Mouse (Mus musculus) kidney, adult 2 months (tissue): ENCODE results near the gene Btbd19. TPM values are rescaled to one million over a fixed set of nuclear protein-coding genes. Genes with fewer than 3 reads are reported as not detected.
A peak's percentile ranks its signal among the peaks of the same experiment; 100 is the strongest.

Source experiments
- DNase-seq: peaks from one replicate; pipeline ENCODE4 v3.0.0; 2021
- H3K27ac ChIP-seq: fragments of 200-500 bp; 2 replicates; pipeline ENCODE4 v1.5.1; 2012; ENCODE audit warnings: low read depth, low read length, control low read depth, inconsistent platforms; ENCODE audit not compliant: insufficient read depth
- H3K27me3 ChIP-seq: fragments of 200-500 bp; replicated peaks from 2 replicates; pipeline ENCODE4 v1.6.1; 2012; ENCODE audit warnings: mild to moderate bottlenecking, moderate library complexity, low read length, inconsistent platforms; ENCODE audit not compliant: control insufficient read depth, insufficient read depth
- H3K36me3 ChIP-seq: fragments of 200-500 bp; 2 replicates; pipeline ENCODE4 v1.6.1; 2012; ENCODE audit warnings: mild to moderate bottlenecking, moderate library complexity, low read length, inconsistent platforms; ENCODE audit not compliant: control insufficient read depth, insufficient read depth
- H3K4me1 ChIP-seq: fragments of 200-500 bp; 2 replicates; pipeline ENCODE4 v1.6.1; 2011; ENCODE audit warnings: low read length; ENCODE audit not compliant: control insufficient read depth, insufficient read depth
- H3K4me3 ChIP-seq: fragments of 200-500 bp; 2 replicates; pipeline ENCODE4 v1.5.1; 2011; ENCODE audit warnings: mild to moderate bottlenecking, low read depth, low read length, control low read depth; ENCODE audit not compliant: insufficient read depth
- CTCF ChIP-seq: fragments of 200-500 bp; conservative IDR thresholded peaks from 2 replicates; pipeline ENCODE4 v1.5.1; 2011; ENCODE audit warnings: low read depth, mild to moderate bottlenecking, control low read depth, low read length, moderate library complexity, mixed read lengths; ENCODE audit not compliant: insufficient read depth, insufficient read length
- POLR2A ChIP-seq: fragments of 200-500 bp; IDR thresholded peaks from one replicate; pipeline ENCODE4 v1.6.1; 2011; ENCODE audit warnings: low read depth, low read length, control low read depth
- WGBS: fragments of 180-500 bp; shearing (Covaris S2); methylation state at CpG from one replicate; pipeline ENCODE4 v1.1.7; 2018; 5-methylcytosine and 5-hydroxymethylcytosine counted together
- polyA plus RNA-seq: library from polyadenylated mRNA; depleted of rRNA; stranded (reverse); fragments of >200 nt; gene quantifications from 2 replicates; pipeline ENCODE4 v1.2.3, GENCODE M21; 2012

The Btbd19 gene
- polyA plus RNA-seq, 1 experiment: 4.6 TPM

DNA sequence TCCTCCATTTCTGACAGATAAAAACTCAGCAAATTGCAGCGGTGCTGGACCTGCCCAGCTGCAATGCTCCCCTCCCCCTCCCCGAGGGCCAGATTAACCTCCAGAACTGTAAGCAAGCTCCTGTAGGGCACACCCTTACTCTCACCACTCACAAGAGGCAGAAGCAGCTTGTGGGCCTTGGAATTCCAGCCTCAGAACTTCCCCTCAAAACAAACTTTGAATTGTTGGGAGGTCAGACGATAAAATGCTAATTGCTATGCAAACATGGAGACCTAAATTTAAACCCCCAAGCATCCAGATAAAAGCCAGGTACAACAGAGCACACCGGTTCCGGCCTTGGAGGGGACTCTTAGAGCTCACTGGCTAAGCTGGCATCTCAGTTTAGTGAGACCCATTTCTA, 27.2 kb upstream of the Btbd19 start:
- WGBS: 67% methylated on average over 5 of the region's 5 CpGs
- DNase-seq: no peak
- H3K36me3 ChIP-seq: peaks cover 8% of the 10 kb centered on the region; the same call in 1 of the 2 replicates
- no peaks in the 10 kb centered on the region for H3K4me1 ChIP-seq
- no peak overlapping the region for H3K27ac ChIP-seq
- H3K4me3 ChIP-seq: no peak overlapping the region
- no peaks in the 10 kb centered on the region for H3K27me3 ChIP-seq
- TF ChIP-seq POLR2A (no peak), CTCF (no peak)

DNA sequence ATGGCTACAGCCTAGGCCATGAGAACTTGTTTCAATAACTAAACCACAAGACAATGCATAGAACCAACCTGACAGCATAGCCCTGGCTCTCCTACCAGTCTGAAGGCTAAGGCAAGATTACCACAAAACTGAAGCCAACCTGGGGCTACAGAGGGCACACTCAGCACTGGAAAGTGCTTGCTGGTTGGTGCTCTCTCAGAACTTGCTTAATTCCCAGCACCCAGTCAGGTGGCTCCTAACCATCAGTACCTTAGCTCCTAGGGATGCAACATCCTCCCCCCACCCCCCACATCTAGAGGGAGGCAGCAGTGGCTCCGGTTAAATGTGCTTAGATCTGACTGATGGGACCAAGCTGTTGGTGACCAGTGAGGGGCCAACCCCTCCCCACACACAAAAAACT, 25.9 kb upstream of the Btbd19 start:
- TF ChIP-seq POLR2A (no peak), CTCF (no peak)
- Histone ChIP-seq H3K4me3 (no peak overlapping the region), H3K36me3 (peaks cover 8% of the 10 kb centered on the region; the same call in 1 of the 2 replicates), H3K27ac (no peak overlapping the region), H3K27me3 (no peaks in the 10 kb centered on the region), H3K4me1 (no peaks in the 10 kb centered on the region)
- no peak for DNase-seq
- WGBS: 61% methylated on average over 1 of the region's 1 CpGs

DNA sequence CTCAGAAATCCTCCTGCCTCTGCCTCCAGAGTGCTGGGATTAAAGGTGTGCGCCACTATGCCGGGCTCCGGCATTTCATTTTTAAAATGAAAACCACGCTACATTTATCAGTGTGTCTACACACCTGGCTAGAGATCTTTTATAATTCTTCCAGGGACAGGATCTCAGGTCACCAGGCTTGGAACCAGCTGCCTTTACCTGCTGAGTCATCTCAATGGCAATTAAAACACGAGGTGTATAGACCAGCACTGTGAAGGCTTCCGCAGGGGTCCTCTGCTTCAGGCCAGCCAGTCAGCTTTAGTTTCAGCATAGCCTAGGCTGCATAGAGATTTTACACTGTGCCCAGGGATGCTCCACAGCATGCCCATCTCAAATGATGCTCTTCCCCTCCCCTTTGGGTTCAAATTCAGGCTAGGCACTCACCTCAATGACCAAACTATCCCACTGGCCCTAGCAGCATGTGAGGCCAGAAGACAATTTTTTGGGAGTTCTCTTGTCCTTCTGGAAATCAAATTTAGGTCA, 24.7 kb upstream of the Btbd19 start:
- TF ChIP-seq POLR2A: no peak
- TF ChIP-seq CTCF: no peak
- H3K4me3 ChIP-seq: no peak overlapping the region
- no peak for DNase-seq
- 91% methylated on average over 6 of the region's 6 CpGs for WGBS
- H3K4me1 ChIP-seq: no peaks in the 10 kb centered on the region
- H3K27ac ChIP-seq: no peak overlapping the region
- H3K27me3 ChIP-seq: no peaks in the 10 kb centered on the region
- H3K36me3 ChIP-seq: peaks cover 8% of the 10 kb centered on the region; the same call in 1 of the 2 replicates

DNA sequence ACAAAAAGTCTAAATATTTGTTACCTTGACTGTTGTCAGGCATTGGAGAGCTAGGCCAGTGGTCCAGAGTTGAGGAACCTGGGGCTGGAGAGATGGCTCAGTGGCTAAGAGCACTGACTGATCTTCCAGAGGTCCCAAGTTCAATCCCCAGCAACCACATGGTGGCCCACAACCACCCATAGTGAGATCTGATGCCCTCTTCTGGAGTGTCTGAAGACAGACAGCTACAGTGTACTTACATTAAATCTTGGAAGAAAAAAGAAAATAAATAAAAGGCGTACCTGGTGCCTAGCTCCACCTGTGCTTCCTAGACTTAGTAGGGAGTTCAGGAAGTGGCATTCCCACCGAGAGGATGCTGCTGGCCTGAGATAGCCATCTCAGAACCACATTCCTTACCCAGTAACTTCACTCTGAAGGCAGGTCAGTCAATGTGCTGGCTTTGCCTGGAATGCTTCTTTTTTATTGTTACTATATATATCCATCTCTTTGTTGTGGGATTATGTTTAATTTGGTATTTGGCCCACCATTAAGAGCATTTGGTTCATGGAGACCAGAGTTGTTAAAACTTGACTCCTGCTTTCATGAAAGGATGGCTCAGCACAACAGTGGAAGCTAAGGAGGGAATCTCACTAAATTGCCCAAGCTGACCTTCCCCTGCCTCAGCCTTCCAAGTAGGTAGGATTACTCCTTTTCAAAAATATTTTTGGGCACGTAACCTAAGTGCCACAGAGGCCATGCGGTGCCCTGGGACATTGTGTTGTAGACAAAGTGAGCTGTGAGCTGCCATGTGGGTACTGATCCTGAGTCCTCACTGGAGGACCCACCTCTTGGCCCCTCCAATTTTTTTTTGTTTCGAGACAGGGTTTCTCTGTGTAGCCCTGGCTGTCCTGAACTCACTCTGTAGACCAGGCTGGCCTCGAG, 24.0 kb upstream of the Btbd19 start:
- no peak overlapping the region for H3K27ac ChIP-seq
- H3K36me3 ChIP-seq: peaks cover 8% of the 10 kb centered on the region; the same call in 1 of the 2 replicates
- no peak for DNase-seq
- H3K4me1 ChIP-seq: no peaks in the 10 kb centered on the region
- 77% methylated on average over 6 of the region's 6 CpGs for WGBS
- H3K27me3 ChIP-seq: no peaks in the 10 kb centered on the region
- H3K4me3 ChIP-seq: no peak overlapping the region
- TF ChIP-seq CTCF (no peak), POLR2A (no peak)

DNA sequence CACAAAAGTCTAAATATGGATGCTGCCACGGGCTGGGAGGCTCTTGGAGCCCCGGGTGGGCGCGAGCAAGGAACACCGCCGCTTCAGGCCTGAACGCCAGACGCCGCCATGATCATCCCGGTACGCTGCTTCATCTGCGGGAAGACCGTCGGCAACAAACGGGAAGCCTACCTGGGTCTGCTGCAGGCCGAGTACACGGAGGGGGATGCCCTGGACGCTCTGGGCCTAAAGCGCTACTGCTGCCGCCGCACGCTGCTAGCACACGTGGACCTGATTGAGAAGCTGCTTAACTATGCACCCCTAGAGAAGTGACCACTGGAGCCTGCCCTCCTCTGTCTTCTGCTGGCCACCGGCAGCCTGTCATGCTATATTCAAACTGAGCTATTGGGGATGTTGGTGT, 23.3 kb upstream of the Btbd19 start:
- Histone ChIP-seq H3K27ac (no peak overlapping the region), H3K27me3 (no peaks in the 10 kb centered on the region), H3K36me3 (peaks cover 8% of the 10 kb centered on the region; the same call in 1 of the 2 replicates), H3K4me1 (no peaks in the 10 kb centered on the region), H3K4me3 (no peak overlapping the region)
- 75% methylated on average over 24 of the region's 24 CpGs for WGBS
- no peak for TF ChIP-seq POLR2A
- no peak for TF ChIP-seq CTCF
- DNase-seq: no peak

DNA sequence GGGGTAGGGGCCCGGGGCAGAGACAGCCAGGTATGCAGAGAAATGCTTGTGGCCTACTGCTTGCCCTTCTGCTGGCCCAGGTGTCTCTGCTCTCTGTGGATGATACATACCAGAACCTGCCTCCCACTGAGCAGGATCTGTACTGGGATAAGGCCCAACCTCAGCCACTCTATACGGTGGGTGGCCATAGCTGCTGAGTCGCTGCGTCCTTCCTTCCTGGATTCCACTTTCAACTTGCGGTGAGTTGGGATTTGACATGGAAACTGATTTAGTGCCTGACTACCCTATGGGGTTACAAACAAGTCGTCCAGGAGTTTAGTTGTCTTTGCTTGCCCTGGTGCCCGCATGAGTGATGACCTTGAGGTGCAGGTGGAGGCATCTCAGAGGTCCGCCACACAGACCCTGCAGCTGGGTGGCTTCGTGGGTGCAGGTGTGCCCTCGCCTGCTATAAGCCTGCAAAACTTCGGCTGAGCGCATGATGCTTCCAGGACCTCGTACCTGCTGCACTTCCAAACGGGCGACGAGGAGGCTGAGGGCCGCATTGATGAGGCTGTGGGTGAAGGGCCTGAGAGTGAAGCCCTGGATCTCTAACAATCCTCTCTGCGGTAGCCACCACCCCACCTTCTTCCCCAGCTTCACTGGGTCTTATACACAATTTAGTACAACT, 22.7 kb upstream of the Btbd19 start:
- no peak for DNase-seq
- Histone ChIP-seq H3K27ac (no peak overlapping the region), H3K4me1 (no peaks in the 10 kb centered on the region), H3K27me3 (no peaks in the 10 kb centered on the region), H3K4me3 (no peak overlapping the region), H3K36me3 (peaks cover 8% of the 10 kb centered on the region; the same call in 1 of the 2 replicates)
- 74% methylated on average over 18 of the region's 18 CpGs for WGBS
- TF ChIP-seq CTCF (no peak), POLR2A (no peak)

DNA sequence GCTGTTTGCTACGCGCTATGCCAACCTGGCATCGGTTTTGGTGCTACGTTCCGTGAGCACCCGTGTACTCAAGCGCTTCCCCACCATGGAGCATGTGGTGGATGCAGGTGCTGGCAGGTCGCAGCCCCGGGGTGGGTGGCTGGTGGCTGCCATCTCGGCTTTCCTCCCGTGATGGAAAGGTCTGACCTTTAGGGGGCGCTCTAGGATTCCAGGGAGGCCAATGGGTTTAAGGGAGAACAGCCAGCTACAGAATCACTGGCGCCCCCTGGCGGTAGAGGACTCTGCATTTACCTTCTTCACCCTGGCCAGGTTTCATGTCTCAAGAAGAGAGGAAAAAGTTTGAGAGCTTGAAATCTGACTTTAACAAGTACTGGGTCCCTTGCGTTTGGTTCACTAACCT, 20.7 kb upstream of the Btbd19 start:
- H3K4me1 ChIP-seq: no peaks in the 10 kb centered on the region
- no peaks in the 10 kb centered on the region for H3K27me3 ChIP-seq
- no peak overlapping the region for H3K27ac ChIP-seq
- peak; percentile 91 for DNase-seq
- WGBS: 35% methylated on average over 15 of the region's 15 CpGs
- no peak for TF ChIP-seq POLR2A
- TF ChIP-seq CTCF: peak; percentile 88
- H3K4me3 ChIP-seq: no peak overlapping the region
- H3K36me3 ChIP-seq: no peaks in the 10 kb centered on the region; the same call in 1 of the 2 replicates
